In genomic region chr8:70808955-70809701, GRCm38 (mm10) we compare ENCODE assay signal across 25 mouse cellular contexts. TPM values are rescaled to one million over a fixed set of nuclear protein-coding genes. Genes with fewer than 3 reads are reported as not detected.
A peak's percentile ranks its signal among the peaks of the same experiment; 100 is the strongest.
DNase-seq lines count a peak whose midpoint lies in the region; ATAC-seq and TF ChIP-seq lines count a peak whose summit lies in the region.
"Had no signal": no experiment of that assay in that cellular context is flagged by ENCODE, and none has a peak within 500 bp of the region (broad histone marks: within the 10 kb centered on the region; RNA-seq: fewer than 3 reads in every experiment).

No protein-coding gene starts in this region.

- H3K36me3 ChIP-seq in heart, embryonic 15.5 days, result no peaks in the 10 kb centered on the region
- no peaks in the 10 kb centered on the region for H3K36me3 ChIP-seq in liver, postnatal 0 days (replicated peaks; ENCODE audit: insufficient read depth, low read length)
- no peaks in the 10 kb centered on the region for H3K36me3 ChIP-seq in small intestine, adult 2 months (ENCODE audit: control insufficient read depth, insufficient read depth, low read length)
- H3K36me3 ChIP-seq: forebrain, embryonic 15.5 days had no signal

- H3K9ac ChIP-seq in heart, embryonic 15.5 days, result no peak overlapping the region
- H3K9ac ChIP-seq in liver, postnatal 0 days (replicated peaks), result no peak overlapping the region; the same call in 1 of the 2 replicates
- H3K9ac ChIP-seq: forebrain, embryonic 15.5 days had no signal

- no peak for TF ChIP-seq POLR2A in small intestine, adult 2 months (IDR thresholded peaks at IDR 0.05; ENCODE audit: low read depth, low read length)

- peak overlapping the region; percentile 3; the same call in 1 of the 2 replicates for H3K4me2 ChIP-seq in heart, embryonic 15.5 days
- 0 out of 2 replicates have a peak overlapping the region, but pooled peaks have one; percentile 38 for H3K4me2 ChIP-seq in liver, postnatal 0 days (ENCODE audit: low read depth, low read length)
- H3K4me2 ChIP-seq: forebrain, embryonic 15.5 days; heart, embryonic 11.5 days; liver, embryonic 11.5 days had no signal

- no peak for DNase-seq in heart, adult 9 months (ENCODE audit: low spot score in 2 of 2)
- DNase-seq in liver, postnatal 0 days, result no peak
- DNase-seq in liver, result no peak
- peak; percentile 80 for DNase-seq in thymus, postnatal 25 days
- no peak for DNase-seq in kidney, adult 18-20 months
- DNase-seq in gastrocnemius, adult 18-20 months (ENCODE audit: low spot score), result no peak
- DNase-seq: adrenal gland, postnatal 25 days; cerebellum, adult 8-10 months; gastrocnemius, postnatal 10 days; heart, postnatal 4 days; kidney, adult 11 months; kidney, postnatal 4 days; lung, adult 18-20 months; lung, postnatal 10 days; right cerebral cortex, postnatal 4 days had no signal

- peaks cover 7% of the 10 kb centered on the region for H3K4me1 ChIP-seq in heart, embryonic 15.5 days (replicated peaks)
- H3K4me1 ChIP-seq in liver, postnatal 0 days (ENCODE audit: insufficient read depth), result peaks cover 37% of the 10 kb centered on the region
- peaks cover 7% of the 10 kb centered on the region for H3K4me1 ChIP-seq in small intestine, adult 2 months (ENCODE audit: control insufficient read depth, insufficient read depth, insufficient read length, low read length)

- no peaks in the 10 kb centered on the region for H3K9me3 ChIP-seq in heart, embryonic 15.5 days (replicated peaks)
- H3K9me3 ChIP-seq in liver, postnatal 0 days (ENCODE audit: low read length), result no peaks in the 10 kb centered on the region
- H3K9me3 ChIP-seq: forebrain, embryonic 15.5 days had no signal

- TF ChIP-seq CTCF in liver, postnatal 0 days (IDR thresholded peaks at IDR 0.05; ENCODE audit: low read depth), result no peak
- TF ChIP-seq CTCF in small intestine, adult 2 months (IDR thresholded peaks at IDR 0.05; ENCODE audit: extremely low read depth, insufficient read length, insufficient replicate concordance, low read depth, low read length), result no peak

- WGBS in heart, embryonic 15.5 days, result 70% methylated on average over 8 of the region's 8 CpGs
- 61% methylated on average over 8 of the region's 8 CpGs for WGBS in liver, postnatal 0 days (ENCODE audit: insufficient replicate concordance)
- 85% methylated on average over 8 of the region's 8 CpGs for WGBS in small intestine, adult 2 months

- ATAC-seq in heart, embryonic 15.5 days (replicated peaks; ENCODE audit: insufficient number of reproducible peaks, insufficient read depth, low FRiP score, low read depth), result no peak
- ATAC-seq in liver, postnatal 0 days, result no peak
- ATAC-seq: forebrain, embryonic 15.5 days; hindbrain, embryonic 16.5 days; midbrain, embryonic 16.5 days had no signal

- TF ChIP-seq EP300 in liver, postnatal 0 days (IDR thresholded peaks at IDR 0.05; ENCODE audit: low read depth), result no peak

- no peak overlapping the region for H3K27ac ChIP-seq in heart, embryonic 15.5 days
- no peak overlapping the region for H3K27ac ChIP-seq in liver, postnatal 0 days (ENCODE audit: low read depth)
- no peak overlapping the region for H3K27ac ChIP-seq in small intestine, adult 2 months (ENCODE audit: insufficient read depth, low read depth, low read length)
- H3K27ac ChIP-seq: forebrain, embryonic 15.5 days had no signal

- no peak overlapping the region for H3K4me3 ChIP-seq in heart, embryonic 15.5 days
- no peak overlapping the region for H3K4me3 ChIP-seq in liver, postnatal 0 days (ENCODE audit: low read depth, low read length)
- H3K4me3 ChIP-seq in small intestine, adult 2 months (ENCODE audit: low read depth, low read length), result peak overlapping the region; percentile 53
- H3K4me3 ChIP-seq: forebrain, embryonic 15.5 days; myocyte had no signal

- H3K27me3 ChIP-seq in heart, embryonic 15.5 days, result peaks cover 32% of the 10 kb centered on the region
- no peaks in the 10 kb centered on the region for H3K27me3 ChIP-seq in liver, postnatal 0 days (ENCODE audit: insufficient read depth, low read length)
- H3K27me3 ChIP-seq in small intestine, adult 2 months (ENCODE audit: control insufficient read depth, insufficient read depth, low read length), result peaks cover 4% of the 10 kb centered on the region; the same call in 1 of the 2 replicates

RNA-seq across cellular contexts. Expression of gene Il12rb1, which starts 0.9 kb away (rescaled TPM):
- polyA plus RNA-seq in heart, embryonic 15.5 days (2015; fragmentation: Nextera tagmentation; extraction: Ambion mirVana), result 0.15 and 0.53 TPM in 2 replicates
- 0.19 and 0.25 TPM in 2 replicates for polyA plus RNA-seq in liver, postnatal 0 days (2015; fragmentation: Nextera tagmentation; extraction: Ambion mirVana)
- polyA plus RNA-seq in small intestine, adult 2 months (2012; rRNA removed), result 2.5 and 5.4 TPM in 2 replicates
- under 1 TPM in 1 of 2 experiments, not detected in 1; 0.07 TPM for total RNA-seq in gastrocnemius, adult 18-20 months (2021)
- total RNA-seq: adrenal gland, postnatal 25 days had no signal
- polyA plus RNA-seq: heart, embryonic 11.5 days; limb, embryonic 11.5 days; neural tube, embryonic 14.5 days had no signal

RNA-seq across cellular contexts. Expression of gene Mast3, which starts 4.3 kb away (rescaled TPM):
- polyA plus RNA-seq in heart, embryonic 15.5 days (2015; fragmentation: Nextera tagmentation; extraction: Ambion mirVana), result 5.0 and 11.1 TPM in 2 replicates
- 5.2 and 6.0 TPM in 2 replicates for polyA plus RNA-seq in liver, postnatal 0 days (2015; fragmentation: Nextera tagmentation; extraction: Ambion mirVana)
- 63.9 and 71.9 TPM in 2 replicates for polyA plus RNA-seq in small intestine, adult 2 months (2012; rRNA removed)
- 1 to 10 TPM; 2.7 TPM for total RNA-seq in gastrocnemius, adult 18-20 months (2021)

RNA-seq across cellular contexts. Expression of gene Arrdc2, which starts 30.4 kb away (rescaled TPM):
- 2.8 and 4.0 TPM in 2 replicates for polyA plus RNA-seq in heart, embryonic 15.5 days (2015; fragmentation: Nextera tagmentation; extraction: Ambion mirVana)
- polyA plus RNA-seq in liver, postnatal 0 days (2015; fragmentation: Nextera tagmentation; extraction: Ambion mirVana), result 6.1 and 6.2 TPM in 2 replicates
- polyA plus RNA-seq in small intestine, adult 2 months (2012; rRNA removed), result 26.1 and 49.9 TPM in 2 replicates
- 100 to 1,000 TPM in 1 of 2 experiments, 10 to 100 TPM in 1; 58.3 to 202 TPM for total RNA-seq in gastrocnemius, adult 18-20 months (2021)

RNA-seq across cellular contexts. Expression of gene Pik3r2, which starts 32.6 kb away (rescaled TPM):
- polyA plus RNA-seq in heart, embryonic 15.5 days (2015; fragmentation: Nextera tagmentation; extraction: Ambion mirVana), result 28.0 and 45.8 TPM in 2 replicates
- 8.9 and 9.0 TPM in 2 replicates for polyA plus RNA-seq in liver, postnatal 0 days (2015; fragmentation: Nextera tagmentation; extraction: Ambion mirVana)
- 129 and 414 TPM in 2 replicates for polyA plus RNA-seq in small intestine, adult 2 months (2012; rRNA removed)
- total RNA-seq in gastrocnemius, adult 18-20 months (2021), result 10 to 100 TPM; 13.3 to 15.1 TPM

RNA-seq across cellular contexts. Expression of gene Mpv17l2, which starts 48.4 kb away (rescaled TPM):
- 43.0 and 45.2 TPM in 2 replicates for polyA plus RNA-seq in heart, embryonic 15.5 days (2015; fragmentation: Nextera tagmentation; extraction: Ambion mirVana)
- 36.3 and 39.9 TPM in 2 replicates for polyA plus RNA-seq in liver, postnatal 0 days (2015; fragmentation: Nextera tagmentation; extraction: Ambion mirVana)
- polyA plus RNA-seq in small intestine, adult 2 months (2012; rRNA removed), result 190 and 222 TPM in 2 replicates
- total RNA-seq in gastrocnemius, adult 18-20 months (2021), result 10 to 100 TPM; 19.9 to 20.9 TPM
